Mouse (Mus musculus) midbrain, embryonic 12.5 days (tissue): ENCODE measurements around the gene Ncaph. TPM values are rescaled to one million over a fixed set of nuclear protein-coding genes. Genes with fewer than 3 reads are reported as not detected.
A peak's percentile ranks its signal among the peaks of the same experiment; 100 is the strongest.
"Not testable (repeated sequence)": the region's sequence is repeated elsewhere in the genome, so short reads cannot be mapped to it uniquely, and the experiment has no call there.

Experiments
- ATAC-seq: fragments of 200-750 bp; cut with Nextera tagmentation; 2 replicates; pipeline ENCODE4 v1.8.0; 2017; ENCODE audit warnings: low read depth, moderate TSS enrichment, moderate library complexity; ENCODE audit not compliant: low FRiP score
- H3K27ac ChIP-seq: fragments of 300-500 bp; sonication (generic); replicated peaks from 2 replicates; pipeline ENCODE4 v1.5.1; 2016; ENCODE audit warnings: mild to moderate bottlenecking
- H3K27me3 ChIP-seq: fragments of 300-500 bp; sonication (generic); 2 replicates; pipeline ENCODE4 v1.6.1; 2016; ENCODE audit warnings: mild to moderate bottlenecking
- H3K36me3 ChIP-seq: fragments of 300-500 bp; sonication (generic); 2 replicates; pipeline ENCODE4 v1.6.1; 2016
- H3K4me1 ChIP-seq: fragments of 300-500 bp; sonication (generic); 2 replicates; pipeline ENCODE4 v1.6.1; 2016
- H3K4me2 ChIP-seq: fragments of 300-500 bp; sonication (generic); replicated peaks from 2 replicates; pipeline ENCODE4 v1.6.1; 2016; ENCODE audit warnings: mild to moderate bottlenecking, moderate library complexity
- H3K4me3 ChIP-seq: fragments of 300-500 bp; sonication (generic); 2 replicates; pipeline ENCODE4 v1.5.1; 2016; ENCODE audit warnings: mild to moderate bottlenecking
- H3K9ac ChIP-seq: fragments of 300-500 bp; sonication (generic); replicated peaks from 2 replicates; pipeline ENCODE4 v1.6.1; 2016; ENCODE audit warnings: mild to moderate bottlenecking, moderate library complexity
- H3K9me3 ChIP-seq: fragments of 300-500 bp; sonication (generic); 2 replicates; pipeline ENCODE4 v1.6.1; 2016; ENCODE audit warnings: mild to moderate bottlenecking
- WGBS: fragments of 180-500 bp; shearing (Covaris S2); methylation state at CpG from one replicate; pipeline ENCODE4 v1.1.7; 2016; 5-methylcytosine and 5-hydroxymethylcytosine counted together
- polyA plus RNA-seq: library from polyadenylated mRNA; unstranded; fragments of >200 nt; fragmentation: Nextera tagmentation; extraction: Ambion mirVana; gene quantifications from 2 replicates; pipeline ENCODE4 v1.2.1, GENCODE M21; 2016

Ncaph gene
- polyA plus RNA-seq, 1 experiment from 2014 or later, result 78.7 TPM

DNA sequence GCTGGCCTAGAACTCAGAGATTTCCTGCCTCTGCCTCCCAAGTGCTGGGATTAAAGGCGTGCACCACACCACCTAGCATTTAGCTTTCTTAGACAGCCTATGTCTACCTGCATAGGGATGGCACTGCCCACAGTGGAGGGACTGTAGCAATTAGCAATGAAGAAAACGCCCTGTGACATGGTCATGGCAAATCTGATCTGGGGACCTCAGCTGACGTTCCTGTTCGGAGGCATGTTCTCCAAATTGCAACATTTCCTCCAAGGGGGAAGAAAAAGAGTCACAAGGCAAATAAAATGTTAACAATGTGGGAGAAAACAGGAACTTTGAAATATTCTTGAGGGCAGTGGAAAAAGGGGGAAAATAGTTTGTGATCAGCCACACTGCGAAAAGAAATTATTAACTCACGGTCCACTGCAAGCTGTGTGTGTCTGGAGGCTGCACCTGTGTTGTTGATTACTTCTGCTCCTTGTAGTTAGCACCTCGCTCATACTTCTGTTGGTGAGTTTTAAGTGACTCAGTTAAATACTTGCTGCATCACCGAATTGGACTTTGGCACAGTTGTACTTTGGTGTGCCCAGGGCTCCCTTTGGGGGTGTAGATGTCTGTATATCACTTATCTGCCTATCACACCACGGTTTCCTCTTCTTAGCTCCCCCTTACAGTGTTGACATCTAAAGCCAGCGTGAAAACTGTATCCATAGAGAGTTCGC, 53.7 kb downstream of the Ncaph start:
- H3K36me3 ChIP-seq, result no peaks in the 10 kb centered on the region
- no peak overlapping the region for H3K4me3 ChIP-seq
- H3K27ac ChIP-seq, result no peak overlapping the region
- no peak overlapping the region for H3K9ac ChIP-seq
- no peaks in the 10 kb centered on the region for H3K27me3 ChIP-seq
- no peak for ATAC-seq
- no peaks in the 10 kb centered on the region for H3K4me1 ChIP-seq
- 93% methylated on average over 11 of the region's 11 CpGs for WGBS
- H3K4me2 ChIP-seq, result no peak overlapping the region
- H3K9me3 ChIP-seq, result no peaks in the 10 kb centered on the region

DNA sequence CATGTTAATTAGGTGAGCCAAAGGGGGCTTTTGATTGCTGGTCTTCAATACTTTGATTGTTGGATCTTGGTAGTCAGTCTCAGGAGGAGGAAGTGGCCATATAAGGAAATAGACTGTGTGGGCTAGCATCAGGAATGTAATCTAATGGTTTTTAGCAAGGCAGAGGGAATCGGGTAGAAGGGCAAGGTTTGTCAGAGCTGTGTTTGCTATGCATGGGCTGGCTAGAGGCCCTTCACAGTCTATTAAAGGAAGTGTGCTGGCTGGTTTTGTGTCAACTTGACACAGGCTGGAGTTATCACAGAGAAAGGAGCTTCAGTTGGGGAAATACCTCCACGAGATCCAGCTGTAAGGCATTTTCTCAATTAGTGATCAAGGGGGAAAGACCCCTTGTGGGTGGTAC, 54.7 kb downstream of the Ncaph start:
- not testable (repeated sequence) for ATAC-seq, H3K27ac ChIP-seq, H3K36me3 ChIP-seq, H3K4me3 ChIP-seq, H3K27me3 ChIP-seq, H3K4me1 ChIP-seq, H3K9ac ChIP-seq, H3K9me3 ChIP-seq, H3K4me2 ChIP-seq
- 73% methylated on average over 2 of the region's 2 CpGs for WGBS

DNA sequence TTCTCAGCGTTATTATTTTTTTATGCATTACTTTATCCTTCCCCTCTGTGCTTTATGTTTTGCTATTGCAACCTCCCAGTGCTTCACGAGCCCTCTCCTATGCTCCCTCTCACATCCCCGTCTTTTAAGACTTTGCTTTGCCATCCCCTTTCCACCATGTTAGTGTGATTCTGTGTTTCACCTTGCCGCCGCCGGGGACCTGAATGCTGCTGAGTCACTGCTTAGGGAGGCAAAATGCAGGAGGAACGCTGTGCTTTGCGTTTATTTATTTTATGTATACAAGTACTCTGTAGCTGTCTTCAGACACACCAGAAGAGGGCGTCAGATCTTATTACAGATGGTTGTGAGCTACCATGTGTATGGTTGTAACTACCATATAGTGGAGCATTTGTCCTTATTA, 56.1 kb downstream of the Ncaph start:
- ATAC-seq, result no peak
- H3K4me3 ChIP-seq, result no peak overlapping the region
- no peak overlapping the region for H3K9ac ChIP-seq
- H3K9me3 ChIP-seq, result no peaks in the 10 kb centered on the region
- no peak overlapping the region for H3K4me2 ChIP-seq
- H3K36me3 ChIP-seq, result no peaks in the 10 kb centered on the region
- WGBS, result 71% methylated on average over 9 of the region's 9 CpGs
- H3K27me3 ChIP-seq, result no peaks in the 10 kb centered on the region
- no peak overlapping the region for H3K27ac ChIP-seq
- no peaks in the 10 kb centered on the region for H3K4me1 ChIP-seq

DNA sequence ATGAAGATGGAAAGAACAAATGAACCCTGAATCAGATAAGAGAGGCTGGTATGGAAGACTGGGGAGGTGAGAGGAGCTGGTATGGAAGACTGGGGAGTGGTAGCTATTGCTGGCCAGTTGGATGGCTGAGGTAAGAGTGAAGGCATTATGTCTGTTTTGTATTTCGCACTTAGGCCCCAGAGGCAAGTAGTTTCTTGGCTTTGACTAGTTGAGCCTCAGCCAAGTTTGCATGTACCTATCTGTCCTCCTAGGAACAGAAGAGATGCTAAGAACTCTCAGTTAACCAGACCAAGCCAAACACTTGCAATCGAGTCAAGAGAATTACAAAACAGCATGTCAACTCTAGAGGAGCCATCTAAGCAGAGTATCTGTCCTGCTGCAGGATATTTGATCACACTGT, 59.6 kb downstream of the Ncaph start:
- Histone ChIP-seq H3K36me3 (no peaks in the 10 kb centered on the region), H3K4me3 (no peak overlapping the region), H3K9me3 (no peaks in the 10 kb centered on the region), H3K27me3 (no peaks in the 10 kb centered on the region), H3K9ac (no peak overlapping the region), H3K4me1 (peaks cover 12% of the 10 kb centered on the region), H3K27ac (no peak overlapping the region), H3K4me2 (no peak overlapping the region)
- 89% methylated on average over 2 of the region's 2 CpGs for WGBS
- no peak for ATAC-seq

DNA sequence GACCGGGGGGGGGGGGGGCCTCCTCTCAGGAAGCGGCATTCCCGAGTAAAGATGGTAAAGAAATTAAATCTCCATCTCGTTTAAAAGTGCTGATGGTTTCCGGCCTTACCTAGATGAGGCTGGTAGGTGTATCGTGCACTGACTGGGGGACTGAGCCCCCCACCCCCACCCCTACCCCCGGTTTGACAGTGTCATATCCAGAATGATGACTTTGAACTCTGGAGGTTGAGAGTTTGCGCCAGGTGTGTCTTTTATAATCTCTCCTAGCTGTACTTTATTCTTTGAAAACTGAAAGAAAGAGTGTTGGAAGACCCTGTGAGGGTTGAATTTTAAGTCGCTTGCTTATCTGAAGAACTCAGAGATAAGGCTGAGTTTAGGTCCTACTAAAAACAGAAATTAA, 62.9 kb downstream of the Ncaph start:
- WGBS, result 12% methylated on average over 9 of the region's 9 CpGs
- Histone ChIP-seq H3K27ac (peak overlapping the region; percentile 42; the same call in 1 of the 2 replicates), H3K4me2 (peak overlapping the region; percentile 71), H3K27me3 (no peaks in the 10 kb centered on the region), H3K9me3 (no peaks in the 10 kb centered on the region), H3K9ac (peak overlapping the region; percentile 70), H3K4me3 (peak overlapping the region; percentile 72), H3K36me3 (peaks cover 7% of the 10 kb centered on the region; the same call in 1 of the 2 replicates), H3K4me1 (peaks cover 12% of the 10 kb centered on the region)
- ATAC-seq, result peak; percentile 62

DNA sequence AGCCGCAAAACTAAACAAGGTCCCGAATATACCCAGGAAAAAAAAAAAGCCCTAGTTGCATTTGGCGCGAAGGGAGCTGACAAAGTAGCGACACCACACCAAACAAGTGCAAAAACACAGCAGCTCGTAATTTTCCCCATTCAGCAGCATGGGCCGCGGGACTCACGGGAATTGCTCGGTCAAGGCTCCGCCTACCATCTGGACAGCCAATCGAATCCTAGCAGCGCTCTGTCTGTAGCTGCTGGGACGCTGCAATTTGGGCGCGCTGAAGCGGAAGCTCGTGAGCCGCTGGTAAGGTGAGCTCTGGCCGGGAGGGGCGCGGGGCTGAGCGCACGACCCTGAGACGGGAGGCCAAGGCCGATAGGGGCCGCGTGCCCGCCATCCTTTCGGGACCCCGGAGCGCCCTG, 63.3 kb downstream of the Ncaph start, which contains the start of gene Blvra:
Gene Blvra (plus strand): TSS at position 231 of the 407 bp plus-strand sequence.
- Histone ChIP-seq H3K27me3 (no peaks in the 10 kb centered on the region), H3K4me1 (peaks cover 12% of the 10 kb centered on the region), H3K27ac (peak within 1 kb of the TSS; percentile 42; the same call in 1 of the 2 replicates)

DNA sequence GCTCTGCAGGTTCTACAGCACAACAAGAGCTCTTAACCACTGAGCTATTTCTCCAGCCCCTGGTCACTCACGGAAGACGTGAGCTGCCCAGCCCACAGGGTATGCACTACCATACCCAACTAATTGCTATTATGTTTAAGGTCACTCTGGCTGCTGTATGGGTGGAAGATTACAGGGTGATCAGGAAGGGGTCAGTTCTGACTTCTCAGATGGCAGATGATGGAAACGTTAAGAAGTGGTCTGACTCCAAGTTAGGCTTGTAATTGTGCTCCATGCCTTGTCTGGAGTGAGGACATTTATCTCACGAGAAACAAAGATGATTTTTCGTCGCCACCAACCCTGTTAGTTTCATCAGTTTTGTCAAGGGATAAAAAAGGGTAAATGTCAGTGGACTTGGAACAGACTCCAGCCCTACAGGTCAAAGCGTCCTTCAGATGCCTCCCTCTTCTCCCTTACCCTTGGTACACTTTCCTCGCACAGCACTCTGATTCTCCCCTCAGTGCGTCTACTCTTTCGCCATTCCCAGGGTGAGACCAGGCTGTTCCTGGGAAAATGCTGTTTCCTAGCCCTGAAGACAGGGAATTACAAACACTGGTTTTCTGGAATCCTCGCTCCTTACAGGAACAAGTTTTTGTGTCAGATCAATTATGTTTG, 63.8 kb downstream of the Ncaph start:
- peak overlapping the region; percentile 70; the same call in 1 of the 2 replicates for H3K9ac ChIP-seq
- H3K4me2 ChIP-seq, result peak overlapping the region; percentile 71
- H3K9me3 ChIP-seq, result no peaks in the 10 kb centered on the region
- H3K4me3 ChIP-seq, result peak overlapping the region; percentile 72
- 17% methylated on average over 11 of the region's 11 CpGs for WGBS
- H3K27ac ChIP-seq, result 0 out of 2 replicates have a peak overlapping the region, but pooled peaks have one; percentile 39
- peak; percentile 32; the same call in 1 of the 2 replicates for ATAC-seq
- H3K4me1 ChIP-seq, result peaks cover 12% of the 10 kb centered on the region
- H3K27me3 ChIP-seq, result no peaks in the 10 kb centered on the region
- H3K36me3 ChIP-seq, result peaks cover 7% of the 10 kb centered on the region; the same call in 1 of the 2 replicates

More for the DNA sequence above, 63.3 kb downstream of the Ncaph start, which contains the start of gene Blvra:
- Histone ChIP-seq H3K4me2 (peak within 1 kb of the TSS; percentile 71), H3K4me3 (peak within 1 kb of the TSS; percentile 72), H3K9me3 (no peaks in the 10 kb centered on the region), H3K36me3 (peaks cover 7% of the 10 kb centered on the region; the same call in 1 of the 2 replicates), H3K9ac (peak within 1 kb of the TSS; percentile 70)
- WGBS, result 1% methylated on average over 29 of the region's 32 CpGs
- peak; percentile 99 for ATAC-seq

DNA sequence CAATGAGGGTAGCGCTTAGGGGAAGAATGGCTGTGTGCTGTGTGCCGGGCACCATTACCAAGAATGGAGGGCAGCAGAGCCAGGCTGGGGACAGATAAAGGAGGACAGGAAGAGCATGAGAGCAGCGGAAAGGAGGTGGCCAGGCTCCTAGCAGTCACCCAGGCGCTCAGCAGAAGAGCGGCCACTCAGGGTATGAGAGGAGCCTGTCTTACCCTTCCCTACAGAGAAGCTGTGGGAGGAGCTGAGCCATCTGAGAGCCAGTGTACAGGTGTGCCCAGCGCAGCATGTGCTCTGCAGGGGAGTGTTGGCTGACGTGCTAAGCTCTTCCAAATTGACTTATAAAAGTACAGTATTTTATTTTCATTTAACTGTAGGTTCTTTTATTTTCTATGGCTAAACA, 64.9 kb downstream of the Ncaph start:
- ATAC-seq, result no peak
- H3K27ac ChIP-seq, result no peak overlapping the region
- H3K9ac ChIP-seq, result no peak overlapping the region
- no peak overlapping the region for H3K4me3 ChIP-seq
- H3K4me2 ChIP-seq, result no peak overlapping the region
- H3K4me1 ChIP-seq, result peaks cover 12% of the 10 kb centered on the region
- no peaks in the 10 kb centered on the region for H3K27me3 ChIP-seq
- no peaks in the 10 kb centered on the region for H3K9me3 ChIP-seq
- peaks cover 7% of the 10 kb centered on the region; the same call in 1 of the 2 replicates for H3K36me3 ChIP-seq
- WGBS, result 76% methylated on average over 7 of the region's 7 CpGs

DNA sequence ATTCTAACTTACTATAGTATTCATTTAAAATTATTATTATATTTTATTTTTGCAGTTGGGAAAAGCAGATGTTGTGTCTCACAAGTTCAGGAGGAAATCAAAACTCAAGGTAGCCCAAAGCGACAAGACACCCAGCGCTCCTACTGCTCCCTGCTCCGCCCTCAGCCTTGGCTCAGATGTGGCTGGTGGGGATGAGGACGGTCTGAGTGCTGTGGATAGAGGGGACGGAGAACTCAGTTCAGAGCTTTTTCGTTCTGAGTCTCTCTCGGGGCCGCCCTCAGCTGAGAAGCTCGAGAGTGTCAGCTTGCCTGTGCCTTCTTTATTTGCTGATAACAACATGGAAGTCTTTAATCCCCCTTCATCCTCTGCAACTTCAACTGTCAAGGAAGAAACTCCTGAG, 72.3 kb downstream of the Ncaph start:
- Histone ChIP-seq H3K4me1 (no peaks in the 10 kb centered on the region), H3K36me3 (peaks cover 56% of the 10 kb centered on the region), H3K4me2 (no peak overlapping the region), H3K9ac (no peak overlapping the region), H3K27ac (no peak overlapping the region), H3K4me3 (no peak overlapping the region), H3K9me3 (no peaks in the 10 kb centered on the region), H3K27me3 (no peaks in the 10 kb centered on the region)
- 98% methylated on average over 9 of the region's 9 CpGs for WGBS
- no peak for ATAC-seq

Other genes starting within 250 kb of the Ncaph start
- 33.9 and 34.0 TPM in 2 replicates for gene Sppl2a, start 200.7 kb downstream of the Ncaph start, polyA plus RNA-seq
- 15.2 and 15.5 TPM in 2 replicates for gene Ap4e1, start 125.2 kb downstream of the Ncaph start, polyA plus RNA-seq
- gene Blvra, start 63.3 kb downstream of the Ncaph start, polyA plus RNA-seq, result 22.8 and 28.1 TPM in 2 replicates
- 11.3 and 11.8 TPM in 2 replicates for gene Itpripl1, start 9.5 kb upstream of the Ncaph start, polyA plus RNA-seq
- 2.6 TPM in 2 replicates for gene 1810024B03Rik, start 74.3 kb upstream of the Ncaph start, polyA plus RNA-seq
- 94.6 and 99.6 TPM in 2 replicates for gene Snrnp200, start 74.4 kb upstream of the Ncaph start, polyA plus RNA-seq
- gene Ciao1, start 113.9 kb upstream of the Ncaph start, polyA plus RNA-seq, result 53.7 and 59.2 TPM in 2 replicates
- 36.4 and 39.3 TPM in 2 replicates for gene Tmem127, start 114.0 kb upstream of the Ncaph start, polyA plus RNA-seq
- 89.2 and 100.0 TPM in 2 replicates for gene Stard7, start 136.3 kb upstream of the Ncaph start, polyA plus RNA-seq
- 4.4 and 7.1 TPM in 2 replicates for gene Dusp2, start 202.2 kb upstream of the Ncaph start, polyA plus RNA-seq
- gene Astl, start 204.7 kb upstream of the Ncaph start, polyA plus RNA-seq, result not detected in 2 replicates
- 1.7 and 2.1 TPM in 2 replicates for gene Adra2b, start 229.3 kb upstream of the Ncaph start, polyA plus RNA-seq